Mouse (Mus musculus) spleen, postnatal 36 days (tissue): Measurements from ENCODE around the gene Olfr1496.
"Not testable (repeated sequence)": the region's sequence is repeated elsewhere in the genome, so short reads cannot be mapped to it uniquely, and the experiment has no call there.

ENCODE experiments used
- DNase-seq, 2 experiments: peaks; one replicate each; pipeline ENCODE4 v3.0.0; 2022; ENCODE audit warnings: low spot score in 2 of 2, mixed read lengths in 1 of 2

Olfr1496 gene

DNA sequence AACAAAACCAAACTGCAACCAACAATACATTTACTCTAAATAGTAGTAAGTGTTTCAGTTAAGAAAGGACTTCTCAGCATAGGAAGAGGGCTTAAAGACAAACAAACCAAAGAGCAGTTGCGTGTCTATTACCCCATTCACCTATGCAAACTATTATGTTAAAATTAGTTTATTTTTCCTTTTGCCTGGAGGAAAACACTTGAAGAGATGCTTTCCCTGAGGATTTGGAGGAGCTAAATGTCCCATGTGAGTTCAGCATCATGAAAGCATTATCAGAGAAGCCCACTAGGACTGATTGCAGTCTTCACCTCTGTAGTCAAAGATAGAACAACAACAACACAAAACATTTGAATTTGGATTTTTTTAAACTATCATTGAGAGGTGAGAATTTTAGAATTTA is at the start of gene Olfr1496:
Olfr1496 (plus strand) TSS at position 301 of the 400 bp plus-strand sequence.
- no peak for DNase-seq

- DNase-seq: no peak
Observed at GRCm38 (mm10) chr19:13739428-13739827, 38.2 kb upstream of the Olfr1496 start, which contains the start of gene Olfr1494. Olfr1494 (plus strand) TSS chr19:13739728.

DNA sequence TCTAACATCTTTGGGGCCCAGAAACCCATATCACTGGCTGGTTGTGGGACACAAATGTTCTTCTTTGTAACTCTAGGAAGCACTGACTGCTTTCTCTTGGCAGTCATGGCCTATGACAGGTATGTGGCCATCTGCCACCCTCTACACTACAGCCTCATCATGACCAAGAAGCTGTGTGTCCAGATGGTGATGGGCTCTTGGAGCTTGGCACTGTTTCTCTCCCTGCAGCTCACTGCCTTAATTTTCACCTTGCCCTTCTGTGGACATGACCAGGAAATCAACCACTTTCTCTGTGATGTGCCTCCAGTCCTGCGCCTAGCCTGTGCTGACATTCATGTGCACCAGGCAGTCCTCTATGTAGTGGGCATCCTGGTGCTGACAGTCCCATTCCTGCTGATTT is 28.3 kb upstream of the Olfr1496 start:
- DNase-seq: no peak

DNA sequence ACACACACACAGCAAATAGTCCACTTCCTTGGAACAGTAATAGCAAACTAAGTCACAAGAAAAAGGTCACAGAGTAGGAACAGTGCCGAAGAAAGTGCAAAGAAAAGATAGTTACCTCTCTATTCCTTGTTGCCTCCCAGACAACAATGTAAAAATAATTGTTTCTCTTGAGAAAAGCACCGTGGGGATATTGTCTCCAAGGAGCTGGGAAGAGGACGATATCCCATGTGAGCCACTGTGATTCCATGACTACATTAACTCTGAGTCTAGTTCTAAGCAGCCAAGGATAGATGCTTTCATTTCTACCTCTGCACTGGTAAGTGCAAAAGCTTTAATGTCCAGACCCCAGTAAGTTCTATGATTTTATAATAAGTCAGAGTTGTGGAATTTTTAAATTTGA is 13.4 kb upstream of the Olfr1496 start, which contains the start of gene Olfr1495:
Olfr1495 (plus strand) TSS at position 301 of the 400 bp plus-strand sequence.
- no peak for DNase-seq

- DNase-seq: no peak
Observed at GRCm38 (mm10) chr19:13768565-13769276, 9.0 kb upstream of the Olfr1496 start.

GRCm38 (mm10) chr19:13798102-13798501 is 20.4 kb downstream of the Olfr1496 start, which contains the start of gene Olfr1497:
Olfr1497 (minus strand) TSS chr19:13798202.
- no peak for DNase-seq

DNA sequence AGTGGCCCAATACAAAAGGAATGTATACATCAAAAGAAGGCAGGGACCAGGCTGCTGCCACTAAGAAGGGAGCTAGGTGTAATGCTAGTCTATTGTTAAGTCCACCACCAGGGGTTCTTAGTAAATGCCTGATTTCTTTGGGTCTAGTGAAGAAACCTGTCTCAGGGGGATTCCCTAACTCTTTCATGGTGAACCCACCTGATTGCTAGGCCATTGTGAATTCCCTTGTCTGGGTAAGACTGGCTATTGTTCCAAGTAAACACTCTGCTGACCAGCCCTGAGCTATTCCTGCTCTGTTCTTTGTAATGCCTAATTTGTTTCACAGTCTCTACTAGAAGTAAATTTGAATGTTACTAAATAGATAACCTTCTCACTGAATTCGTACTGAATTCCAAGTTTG is 27.8 kb downstream of the Olfr1496 start:
- DNase-seq: not testable (repeated sequence)

GRCm38 (mm10) chr19:13812823-13813222 is 35.1 kb downstream of the Olfr1496 start:
- DNase-seq: no peak

DNA sequence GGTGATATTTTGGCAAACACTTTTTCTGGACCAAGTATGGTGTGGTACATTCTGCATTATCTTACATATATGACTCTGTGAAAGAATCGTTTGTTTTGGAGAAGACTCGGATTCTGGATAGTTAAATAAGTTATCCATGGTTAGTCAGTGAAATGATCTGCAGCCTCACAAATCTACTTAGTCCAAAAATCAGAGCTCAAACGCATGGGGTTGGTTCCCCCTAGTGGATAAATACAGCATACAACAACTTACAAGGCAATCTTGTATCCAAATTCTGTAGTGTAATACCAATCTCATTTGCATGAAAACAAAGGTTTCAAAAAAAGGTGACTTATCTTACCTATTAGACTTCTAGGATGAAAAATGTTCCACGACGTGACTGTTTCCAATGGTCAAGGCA is 41.1 kb downstream of the Olfr1496 start:
- DNase-seq: no peak

- DNase-seq: no peak
Observed at GRCm38 (mm10) chr19:13819347-13819746, 41.7 kb downstream of the Olfr1496 start, which contains the start of gene Olfr1499. Olfr1499 (minus strand) TSS chr19:13819447.

DNA sequence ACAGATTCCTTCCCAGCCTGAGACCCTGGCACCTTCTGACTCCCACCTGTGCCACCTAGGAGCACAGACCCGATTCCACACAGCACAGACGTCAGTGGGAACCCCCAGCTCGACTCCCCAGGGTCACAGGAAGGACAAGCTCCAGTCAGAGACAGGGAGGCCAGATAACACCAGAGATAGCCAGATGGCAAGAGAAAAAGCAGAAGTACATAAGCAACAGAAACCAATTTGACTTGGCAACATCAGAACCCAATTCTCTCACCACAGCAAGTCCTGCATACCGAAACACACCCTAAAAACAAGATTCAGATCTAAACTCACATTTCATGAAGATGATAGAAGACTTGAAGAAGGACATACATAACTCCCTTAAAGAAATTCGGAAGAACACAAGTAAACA is 43.2 kb downstream of the Olfr1496 start:
- DNase-seq: no peak

DNA sequence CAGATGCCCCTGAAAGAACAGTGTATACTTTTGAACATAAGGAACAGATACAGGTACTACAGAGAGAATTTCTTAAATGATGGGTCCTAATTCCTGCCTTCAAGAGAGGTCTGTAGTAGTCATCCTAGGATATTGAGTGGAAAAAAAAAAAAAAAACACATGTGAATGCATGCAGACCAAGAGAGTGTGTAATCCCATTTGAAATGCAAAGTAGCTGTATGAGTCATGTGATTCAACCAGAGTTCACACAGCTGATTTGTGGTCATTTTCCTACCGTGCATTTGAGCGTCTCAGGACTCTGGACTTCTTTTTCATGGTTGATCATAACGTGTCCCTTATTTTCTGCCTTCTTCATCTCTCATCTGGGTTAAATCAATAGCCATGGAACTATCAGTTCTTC is 50.8 kb downstream of the Olfr1496 start:
- no peak for DNase-seq

- no peak for DNase-seq
Observed at GRCm38 (mm10) chr19:13830388-13830787, 52.7 kb downstream of the Olfr1496 start, which contains the start of gene Olfr1500. Olfr1500 (minus strand) TSS chr19:13830488.
